Mouse (Mus musculus) spleen, postnatal 14 days (tissue): ENCODE measurements at regions not wholly inside any gene's neighbourhood (a gene's known extent, or its start where the extent isn't known, plus 50 kb on each side); places are given as distances from the start of the nearest gene placed in this dataset.

ENCODE experiments used
- DNase-seq, 2 experiments: peaks; one replicate each; pipeline ENCODE4 v3.0.0; 2021 to 2022; ENCODE audit warnings: low spot score in 2 of 2

GRCm38 (mm10) chr6:16999451-17000139 is 65.4 kb upstream of the Tes start:
- no peak for DNase-seq

DNA sequence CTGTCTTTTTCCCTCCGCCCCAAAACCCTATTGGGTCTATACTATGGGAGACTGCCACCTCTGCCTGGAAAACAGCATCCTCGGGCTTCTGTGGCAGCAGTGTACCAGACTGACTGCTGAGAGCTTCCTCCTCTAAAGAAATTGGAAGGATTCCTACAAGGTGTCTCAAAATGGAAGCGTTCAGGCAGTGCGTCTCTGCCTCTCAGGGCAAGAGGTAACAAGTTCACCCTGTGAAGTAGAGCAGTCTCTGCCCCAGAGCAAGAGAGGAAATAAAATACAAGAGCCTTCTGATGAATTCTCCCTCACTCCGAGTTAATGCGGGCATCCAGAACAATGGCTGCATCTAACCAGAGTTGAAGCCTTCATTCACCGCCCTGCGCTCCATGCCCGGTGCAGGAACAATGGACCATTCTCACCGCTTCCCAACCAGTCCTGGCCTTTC is 69.4 kb upstream of the Tes start:
- DNase-seq: no peak

DNA sequence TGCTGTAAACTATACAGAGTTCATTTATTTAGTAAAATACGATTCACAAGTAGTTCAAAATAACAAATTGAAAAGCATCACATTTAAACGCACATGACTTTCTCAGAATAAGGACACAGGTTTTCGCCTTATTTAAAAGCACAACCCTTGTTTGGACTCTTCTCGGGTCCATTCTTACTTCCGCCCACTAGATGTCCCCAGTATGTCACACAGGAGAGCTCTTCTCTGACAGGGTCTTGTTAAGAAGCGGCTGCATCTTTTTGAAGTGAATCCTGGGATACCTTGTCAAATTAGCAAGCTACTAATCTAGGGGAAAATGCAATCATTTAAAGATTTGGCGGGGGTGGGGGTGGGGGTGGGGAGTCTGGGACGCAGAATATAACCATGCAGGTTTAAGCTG is 70.2 kb upstream of the Tes start:
- DNase-seq: no peak

GRCm38 (mm10) chr6:16991996-16992591 is 72.9 kb upstream of the Tes start:
- no peak for DNase-seq

- peak in 1 of 2 experiments; percentile 17 for DNase-seq
These were observed 79.9 kb upstream of the Tfec start for GRCm38 (mm10) chr6:16978206-16978505.

DNA sequence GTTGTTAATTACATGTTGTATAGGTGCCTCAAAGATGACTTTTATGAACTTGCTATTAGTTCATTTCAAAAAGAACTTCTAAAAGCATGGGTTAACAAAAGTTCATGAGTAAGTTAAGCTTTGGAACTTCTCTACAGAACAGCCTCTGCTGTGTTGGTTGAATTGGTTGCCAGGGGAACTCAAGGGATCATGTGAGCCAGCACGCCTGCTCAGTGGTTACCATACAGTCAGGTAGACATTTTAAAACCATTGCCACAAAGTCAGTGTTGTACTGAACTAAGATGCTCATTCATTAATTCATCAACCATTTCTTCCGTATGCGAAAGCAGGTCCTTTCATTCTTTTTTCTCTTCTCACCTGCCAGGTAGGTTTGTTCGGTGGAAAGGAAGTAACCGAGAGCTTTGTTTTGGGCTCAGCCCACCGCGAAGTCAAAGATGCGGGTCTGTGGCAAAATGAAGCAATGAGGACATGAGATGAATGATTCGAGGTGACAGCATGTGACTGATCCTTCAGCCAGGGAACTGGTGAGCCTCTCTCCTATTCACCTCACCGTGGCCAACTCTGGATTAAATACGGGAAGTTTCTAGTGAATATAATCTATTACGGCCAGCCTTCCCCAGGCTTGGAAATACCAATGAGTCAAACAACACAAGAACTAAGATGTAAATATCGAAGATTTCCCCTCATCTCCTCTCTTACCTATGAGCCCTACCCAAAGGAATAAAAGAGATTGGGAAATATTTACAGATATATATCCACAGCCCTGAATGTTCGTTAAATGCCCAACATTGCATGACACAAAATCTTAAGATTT is 79.4 kb upstream of the Tfec start:
- DNase-seq: no peak

- no peak for DNase-seq
These were observed 67.4 kb upstream of the Tfec start for GRCm38 (mm10) chr6:16965658-16966057.

GRCm38 (mm10) chr6:16964362-16964761 is 66.1 kb upstream of the Tfec start:
- DNase-seq: no peak

DNA sequence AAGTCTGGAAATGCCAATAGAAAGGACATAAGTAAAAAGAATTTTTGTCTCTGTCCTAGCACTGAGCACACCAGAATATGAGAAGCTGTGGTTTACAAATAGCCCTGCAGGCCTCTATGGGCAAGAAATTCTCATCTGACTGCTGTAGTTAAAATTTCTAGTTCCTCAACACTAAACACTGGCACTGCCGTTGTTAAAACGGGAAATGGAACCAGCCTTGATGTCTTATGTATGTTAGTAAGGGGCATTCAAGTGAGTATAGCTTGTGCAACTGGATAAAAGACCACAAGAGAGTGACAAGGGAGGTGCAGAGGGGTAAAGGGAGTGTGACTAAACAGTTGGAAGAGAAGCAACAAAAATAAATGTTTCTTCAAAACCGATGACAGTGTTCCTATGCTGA is 65.7 kb upstream of the Tfec start:
- no peak for DNase-seq

DNA sequence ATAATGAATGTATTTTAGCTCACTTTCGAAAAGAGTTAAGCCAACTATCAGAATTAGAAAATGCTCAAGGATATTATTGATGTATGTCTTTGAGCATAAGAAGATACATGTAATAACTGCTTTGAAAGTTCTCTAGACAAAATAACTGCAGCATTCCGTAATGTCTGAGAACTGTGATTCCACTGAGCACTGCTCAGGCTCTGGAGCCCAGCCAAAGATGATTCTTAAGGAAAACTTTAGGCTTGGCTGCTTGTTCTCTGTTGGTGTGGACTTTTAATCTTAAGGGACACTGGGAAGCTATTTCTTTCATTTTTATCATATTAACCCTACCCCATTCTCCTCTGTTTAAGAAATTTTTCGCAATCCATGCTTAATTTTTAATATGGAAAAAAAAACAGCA is 59.9 kb upstream of the Tfec start:
- DNase-seq: no peak

GRCm38 (mm10) chr6:16956771-16957435 is 58.7 kb upstream of the Tfec start:
- no peak for DNase-seq
